Mouse (Mus musculus): ENCODE results near the gene Bpifb6. TPM values are rescaled to one million over a fixed set of nuclear protein-coding genes. Genes with fewer than 3 reads are reported as not detected.

Gene Bpifb6
- total RNA-seq, 2 experiments from 2014 or later = not detected

Other genes starting within 250 kb of the Bpifb6 start
- gene Dnmt3c, start 203.7 kb upstream of the Bpifb6 start, total RNA-seq (2021) = not detected
- 10 to 100 TPM; 77.6 to 87.5 TPM for gene Mapre1, start 159.1 kb upstream of the Bpifb6 start, total RNA-seq (2021)
- gene Efcab8, start 120.5 kb upstream of the Bpifb6 start, total RNA-seq (2021) = under 1 TPM; 0.26 to 0.50 TPM
- not detected for gene Sun5, start 29.3 kb upstream of the Bpifb6 start, total RNA-seq (2021)
- gene Bpifb2, start 25.3 kb upstream of the Bpifb6 start, total RNA-seq (2021) = not detected
- gene Bpifb3, start 17.8 kb downstream of the Bpifb6 start, total RNA-seq (2021) = not detected
- not detected for gene Bpifb4, start 37.8 kb downstream of the Bpifb6 start, total RNA-seq (2021)
- gene Bpifa6, start 74.6 kb downstream of the Bpifb6 start, total RNA-seq (2021) = not detected
- not detected for gene Bpifa2, start 107.9 kb downstream of the Bpifb6 start, total RNA-seq (2021)
- gene Bpifa3, start 229.9 kb downstream of the Bpifb6 start, total RNA-seq (2021) = not detected
- gene Bpifa1, start 242.5 kb downstream of the Bpifb6 start, total RNA-seq (2021) = not detected